Mouse (Mus musculus) MEL (cell line): ENCODE data around the gene Slc25a18. TPM values are rescaled to one million over a fixed set of nuclear protein-coding genes. Genes with fewer than 3 reads are reported as not detected.

Experiments
- DNase-seq: peaks from one replicate; pipeline ENCODE4 v3.0.0; 2011; ENCODE audit warnings: low read depth, low spot score
- H3K27ac ChIP-seq: 2 replicates; pipeline ENCODE4 v1.5.1; 2012; ENCODE audit warnings: low read depth, mild to moderate bottlenecking, control low read depth, low read length, moderate library complexity; ENCODE audit not compliant: control insufficient read depth
- H3K27me3 ChIP-seq, 2 experiments: fragments of 150-350 bp in 1 of 2; sonication (generic) in 1 of 2; 2 replicates each; pipeline ENCODE4 v1.6.1; 2012; ENCODE audit warnings: low read length in 2 of 2, mild to moderate bottlenecking in 2 of 2, improper control_type of control experiment in 1 of 2, moderate library complexity in 1 of 2; ENCODE audit not compliant: insufficient read depth in 2 of 2, control insufficient read depth in 1 of 2
- H3K36me3 ChIP-seq, 2 experiments: 2 replicates each; pipeline ENCODE4 v1.6.1; 2012 to 2014; ENCODE audit warnings: low read length in 2 of 2, improper control_type of control experiment in 1 of 2, inconsistent platforms in 1 of 2, mild to moderate bottlenecking in 1 of 2; ENCODE audit not compliant: insufficient read depth in 2 of 2, control insufficient read depth in 1 of 2
- H3K4me1 ChIP-seq, 2 experiments: fragments of 150-350 bp in 1 of 2; sonication (generic) in 1 of 2; 2 replicates each; pipeline ENCODE4 v1.6.1; 2012; ENCODE audit warnings: low read length in 2 of 2, improper control_type of control experiment in 1 of 2, mild to moderate bottlenecking in 1 of 2; ENCODE audit not compliant: insufficient read depth in 2 of 2, control insufficient read depth in 1 of 2
- H3K4me3 ChIP-seq, 2 experiments: fragments of 150-350 bp in 1 of 2; sonication (generic) in 1 of 2; 2 replicates each; pipeline ENCODE4 v1.5.1; 2012; ENCODE audit warnings: low read depth in 2 of 2, low read length in 2 of 2, mild to moderate bottlenecking in 2 of 2, moderate library complexity in 2 of 2, control low read depth in 1 of 2, improper control_type of control experiment in 1 of 2; ENCODE audit not compliant: control insufficient read depth in 1 of 2, insufficient read depth in 1 of 2
- H3K79me2 ChIP-seq: 2 replicates; pipeline ENCODE4 v1.6.1; 2012; ENCODE audit warnings: mild to moderate bottlenecking, low read length, moderate library complexity; ENCODE audit not compliant: control insufficient read depth, poor library complexity, insufficient read depth
- H3K9ac ChIP-seq: 2 replicates; pipeline ENCODE4 v1.6.1; 2012; ENCODE audit warnings: low read depth, mild to moderate bottlenecking, control low read depth, low read length, moderate library complexity; ENCODE audit not compliant: control insufficient read depth, poor library complexity, severe bottlenecking
- H3K9me3 ChIP-seq: fragments of 150-350 bp; sonication (generic); replicated peaks from 2 replicates; pipeline ENCODE4 v1.6.1; 2012; ENCODE audit warnings: mild to moderate bottlenecking, low read length, improper control_type of control experiment, moderate library complexity; ENCODE audit not compliant: insufficient read depth
- BHLHE40 ChIP-seq: IDR thresholded peaks from 2 replicates; pipeline ENCODE4 v1.6.1; 2012; ENCODE audit warnings: low read depth, mild to moderate bottlenecking, inconsistent platforms, low read length, improper control_type of control experiment, borderline replicate concordance
- CHD1 ChIP-seq: IDR thresholded peaks from 2 replicates; pipeline ENCODE4 v1.6.1; 2012; ENCODE audit warnings: low read depth, mild to moderate bottlenecking, inconsistent platforms, low read length, improper control_type of control experiment
- CHD2 ChIP-seq: IDR thresholded peaks from 2 replicates; pipeline ENCODE4 v1.6.1; 2011; ENCODE audit warnings: low read length, improper control_type of control experiment
- CTCF ChIP-seq, 3 experiments: IDR thresholded peaks in 2 of 3; conservative IDR thresholded peaks in 1 of 3; 2 replicates each; pipeline ENCODE4 v1.5.1; 2011 to 2012; ENCODE audit warnings: low read length in 3 of 3, low read depth in 2 of 3, mild to moderate bottlenecking in 2 of 3, improper control_type of control experiment in 1 of 3, inconsistent platforms in 1 of 3, mixed read lengths in 1 of 3, moderate library complexity in 1 of 3; ENCODE audit not compliant: control insufficient read depth in 1 of 3, insufficient read depth in 1 of 3, poor library complexity in 1 of 3, severe bottlenecking in 1 of 3
- E2F4 ChIP-seq: IDR thresholded peaks from 2 replicates; pipeline ENCODE4 v1.6.1; 2011; ENCODE audit warnings: low read depth, low read length, improper control_type of control experiment, borderline replicate concordance
- ELF1 ChIP-seq: IDR thresholded peaks from 2 replicates; pipeline ENCODE4 v1.6.1; 2014; ENCODE audit warnings: low read depth, mild to moderate bottlenecking, inconsistent platforms, low read length, improper control_type of control experiment, moderate library complexity
- ETS1 ChIP-seq: IDR thresholded peaks from 2 replicates; pipeline ENCODE4 v1.6.1; 2012; ENCODE audit warnings: low read depth, mild to moderate bottlenecking, inconsistent platforms, low read length, improper control_type of control experiment, moderate library complexity
- GABPA ChIP-seq: IDR thresholded peaks from 2 replicates; pipeline ENCODE4 v1.6.1; 2012; ENCODE audit warnings: low read depth, mild to moderate bottlenecking, inconsistent platforms, low read length, improper control_type of control experiment, moderate library complexity
- GATA1 ChIP-seq: IDR thresholded peaks from 2 replicates; pipeline ENCODE4 v1.6.1; 2011; ENCODE audit warnings: low read depth, low read length, improper control_type of control experiment
- HCFC1 ChIP-seq: IDR thresholded peaks from 2 replicates; pipeline ENCODE4 v1.6.1; 2012; ENCODE audit warnings: low read depth, mild to moderate bottlenecking, inconsistent platforms, low read length, improper control_type of control experiment, moderate library complexity
- JUND ChIP-seq: IDR thresholded peaks from 2 replicates; pipeline ENCODE4 v1.6.1; 2011; ENCODE audit warnings: low read depth, mild to moderate bottlenecking, improper control_type of control experiment, low read length
- KAT2A ChIP-seq: conservative IDR thresholded peaks from 2 replicates; pipeline ENCODE4 v1.6.1; 2012; ENCODE audit warnings: low read depth, low read length, improper control_type of control experiment, inconsistent platforms
- MAFK ChIP-seq: IDR thresholded peaks from 2 replicates; pipeline ENCODE4 v1.6.1; 2011; ENCODE audit warnings: low read depth, mild to moderate bottlenecking, low read length, improper control_type of control experiment, borderline replicate concordance
- MAX ChIP-seq: IDR thresholded peaks from 2 replicates; pipeline ENCODE4 v1.6.1; 2011; ENCODE audit warnings: low read length, improper control_type of control experiment
- MAZ ChIP-seq: IDR thresholded peaks from 2 replicates; pipeline ENCODE4 v1.6.1; 2012; ENCODE audit warnings: low read depth, mild to moderate bottlenecking, inconsistent platforms, low read length, improper control_type of control experiment
- MEF2A ChIP-seq: IDR thresholded peaks from 2 replicates; pipeline ENCODE4 v1.6.1; 2014; ENCODE audit warnings: low read depth, mild to moderate bottlenecking, inconsistent platforms, low read length, improper control_type of control experiment; ENCODE audit not compliant: poor library complexity, insufficient replicate concordance, severe bottlenecking; ENCODE audit errors: extremely low read depth
- MXI1 ChIP-seq: IDR thresholded peaks from 2 replicates; pipeline ENCODE4 v1.6.1; 2011; ENCODE audit warnings: mild to moderate bottlenecking, low read depth, low read length, improper control_type of control experiment
- MYB ChIP-seq: IDR thresholded peaks from 2 replicates; pipeline ENCODE4 v1.6.1; 2011; ENCODE audit warnings: mild to moderate bottlenecking, low read depth, low read length, improper control_type of control experiment
- MYC ChIP-seq: IDR thresholded peaks from 2 replicates; pipeline ENCODE4 v1.6.1; 2011; ENCODE audit warnings: low read depth, mild to moderate bottlenecking, low read length, improper control_type of control experiment, moderate library complexity
- NELFE ChIP-seq: IDR thresholded peaks from 2 replicates; pipeline ENCODE4 v1.6.1; 2011; ENCODE audit warnings: low read depth, low read length, improper control_type of control experiment
- NRF1 ChIP-seq: IDR thresholded peaks from 2 replicates; pipeline ENCODE4 v1.6.1; 2014; ENCODE audit warnings: low read depth, mild to moderate bottlenecking, inconsistent platforms, low read length, improper control_type of control experiment, moderate library complexity; ENCODE audit not compliant: poor library complexity, insufficient read depth, severe bottlenecking
- POLR2A ChIP-seq, 2 experiments: IDR thresholded peaks; 2 replicates each; pipeline ENCODE4 v1.6.1; 2011 to 2012; ENCODE audit warnings: low read length in 2 of 2, mild to moderate bottlenecking in 2 of 2, control low read depth in 1 of 2, improper control_type of control experiment in 1 of 2, low read depth in 1 of 2, moderate library complexity in 1 of 2; ENCODE audit not compliant: control insufficient read depth in 1 of 2, insufficient read depth in 1 of 2, poor library complexity in 1 of 2
- POLR2AphosphoS2 ChIP-seq: IDR thresholded peaks from 2 replicates; pipeline ENCODE4 v1.6.1; 2011; ENCODE audit warnings: low read length, improper control_type of control experiment
- POLR2AphosphoS5 ChIP-seq: IDR thresholded peaks from 2 replicates; pipeline ENCODE4 v1.6.1; 2012; ENCODE audit warnings: low read depth, borderline replicate concordance, mild to moderate bottlenecking, inconsistent platforms, low read length, moderate library complexity, mixed read lengths
- RAD21 ChIP-seq: IDR thresholded peaks from 2 replicates; pipeline ENCODE4 v1.6.1; 2011; ENCODE audit warnings: mild to moderate bottlenecking, low read depth, low read length, improper control_type of control experiment
- RCOR1 ChIP-seq: IDR thresholded peaks from 2 replicates; pipeline ENCODE4 v1.6.1; 2012; ENCODE audit warnings: low read depth, mild to moderate bottlenecking, inconsistent platforms, low read length, improper control_type of control experiment
- SIN3A ChIP-seq: IDR thresholded peaks from 2 replicates; pipeline ENCODE4 v1.6.1; 2012; ENCODE audit warnings: low read length, improper control_type of control experiment, inconsistent platforms
- SMC3 ChIP-seq: IDR thresholded peaks from 2 replicates; pipeline ENCODE4 v1.6.1; 2011; ENCODE audit warnings: low read depth, low read length, improper control_type of control experiment
- TAL1 ChIP-seq: IDR thresholded peaks from 2 replicates; pipeline ENCODE4 v1.6.1; 2012; ENCODE audit warnings: mild to moderate bottlenecking, inconsistent platforms, low read length, moderate library complexity, mixed read lengths
- TBP ChIP-seq: IDR thresholded peaks from 2 replicates; pipeline ENCODE4 v1.8.0; 2011; ENCODE audit warnings: low read depth, low read length, improper control_type of control experiment
- TCF12 ChIP-seq: IDR thresholded peaks from 2 replicates; pipeline ENCODE4 v1.6.1; 2014; ENCODE audit warnings: low read depth, mild to moderate bottlenecking, inconsistent platforms, low read length, improper control_type of control experiment, moderate library complexity
- UBTF ChIP-seq: IDR thresholded peaks from 2 replicates; pipeline ENCODE4 v1.6.1; 2012; ENCODE audit warnings: low read depth, mild to moderate bottlenecking, inconsistent platforms, low read length, improper control_type of control experiment, moderate library complexity, borderline replicate concordance; ENCODE audit not compliant: insufficient read depth
- USF1 ChIP-seq: IDR thresholded peaks from 2 replicates; pipeline ENCODE4 v1.6.1; 2014; ENCODE audit warnings: low read depth, mild to moderate bottlenecking, inconsistent platforms, low read length, improper control_type of control experiment, moderate library complexity
- USF2 ChIP-seq, 2 experiments: IDR thresholded peaks; 2 replicates each; pipeline ENCODE4 v1.6.1; 2011 to 2012; ENCODE audit warnings: improper control_type of control experiment in 2 of 2, low read length in 2 of 2, borderline replicate concordance in 1 of 2, inconsistent platforms in 1 of 2, low read depth in 1 of 2, mild to moderate bottlenecking in 1 of 2; ENCODE audit not compliant: insufficient read depth in 1 of 2
- ZC3H11A ChIP-seq: IDR thresholded peaks from 2 replicates; pipeline ENCODE4 v1.6.1; 2012; ENCODE audit warnings: low read depth, mild to moderate bottlenecking, inconsistent platforms, low read length, improper control_type of control experiment
- ZKSCAN1 ChIP-seq: IDR thresholded peaks from 2 replicates; pipeline ENCODE4 v1.6.1; 2012; ENCODE audit warnings: low read depth, mild to moderate bottlenecking, inconsistent platforms, low read length, improper control_type of control experiment, moderate library complexity
- ZMIZ1 ChIP-seq: IDR thresholded peaks from 2 replicates; pipeline ENCODE4 v1.6.1; 2012; ENCODE audit warnings: low read depth, mild to moderate bottlenecking, inconsistent platforms, low read length, improper control_type of control experiment, moderate library complexity
- ZNF384 ChIP-seq: IDR thresholded peaks from 2 replicates; pipeline ENCODE4 v1.6.1; 2012; ENCODE audit warnings: low read depth, mild to moderate bottlenecking, inconsistent platforms, low read length, improper control_type of control experiment
- polyA plus RNA-seq, 2 experiments: library from polyadenylated mRNA; stranded (reverse) in 1 of 2; unstranded in 1 of 2; fragments of >175 nt in 1 of 2; fragments of >200 nt in 1 of 2; gene quantifications; 2 replicates each; pipeline versions ENCODE4 v1.2.1 to v1.2.4; 2012; ENCODE audit warnings: low replicate concordance in 2 of 2, low read depth in 1 of 2; ENCODE audit not compliant: insufficient read length in 2 of 2, insufficient read depth in 1 of 2, missing spikeins in 1 of 2
- total RNA-seq: library from RNA; depleted of rRNA; stranded (reverse); fragments of 300-350 nt; gene quantifications from 2 replicates; pipeline ENCODE4 v1.2.3, GENCODE M21; 2012

Gene Slc25a18
- total and polyA plus RNA-seq, 3 experiments = 0.12 to 0.57 TPM; not detected in 1

DNA sequence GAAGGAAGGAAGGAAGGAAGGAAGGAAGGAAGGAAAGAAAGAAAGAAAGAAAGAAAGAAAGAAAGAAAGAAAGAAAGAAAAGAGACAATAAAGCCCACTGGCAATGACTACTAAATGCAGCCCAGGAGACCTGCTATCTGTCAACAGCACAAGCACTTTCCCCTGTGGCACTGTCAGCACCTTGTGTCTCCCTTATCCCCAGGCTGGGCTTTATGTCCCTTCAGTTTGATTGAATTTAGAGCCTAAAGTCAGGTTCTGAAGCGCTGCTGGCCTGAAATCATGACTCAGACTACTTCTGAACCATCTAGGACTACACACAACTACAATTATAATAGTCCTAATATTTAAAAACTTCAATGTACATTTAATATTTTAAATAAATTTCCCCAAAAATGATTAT is 47.6 kb downstream of the Slc25a18 start:
- Histone ChIP-seq H3K4me3 (peak overlapping the region; percentile 81 to 99), H3K4me1 (peaks cover 13 to 16% of the 10 kb centered on the region in 2 experiments)
- DNase-seq = peak; percentile 58
- no peak for TF ChIP-seq NRF1
- TF ChIP-seq USF1 = no peak
- no peak for TF ChIP-seq MAX
- peak; percentile 57 for TF ChIP-seq SIN3A
- TF ChIP-seq KAT2A = no peak
- no peak for TF ChIP-seq USF2 (IDR thresholded peaks at IDR 0.05; ENCODE audit: borderline replicate concordance in 1 of 2, insufficient read depth in 1 of 2, low read depth in 1 of 2, low read length in 2 of 2)
- no peak for TF ChIP-seq MAZ
- no peak for TF ChIP-seq ZC3H11A
- no peak for TF ChIP-seq CHD2
- peak; percentile 40 for TF ChIP-seq TAL1
- no peak for TF ChIP-seq ZNF384
- no peak for TF ChIP-seq CTCF (IDR thresholded peaks at IDR 0.05 in 2 of 3, conservative IDR thresholded peaks at IDR 0.05 in 1 of 3; ENCODE audit: control insufficient read depth in 1 of 3, insufficient read depth in 1 of 3, low read depth in 2 of 3, low read length in 3 of 3, poor library complexity in 1 of 3, severe bottlenecking in 1 of 3)
- no peak for TF ChIP-seq UBTF
- no peak for TF ChIP-seq BHLHE40
- TF ChIP-seq MXI1 = peak; percentile 68; the same call in 1 of the 2 replicates
- TF ChIP-seq TCF12 = 0 out of 2 replicates have a peak, but pooled peaks have one; percentile 17
- no peak for TF ChIP-seq MYC
- no peak for TF ChIP-seq E2F4
- TF ChIP-seq NELFE = no peak
- TF ChIP-seq POLR2AphosphoS2 = no peak
- no peak for TF ChIP-seq SMC3
- no peak for TF ChIP-seq RCOR1
- TF ChIP-seq ELF1 = no peak
- no peak for TF ChIP-seq RAD21
- no peak for TF ChIP-seq JUND
- no peak for TF ChIP-seq ZKSCAN1
- no peak for TF ChIP-seq POLR2AphosphoS5
- TF ChIP-seq GATA1 = no peak
- TF ChIP-seq MEF2A = no peak
- no peak for TF ChIP-seq ZMIZ1
- no peak for TF ChIP-seq MYB
- no peak for TF ChIP-seq ETS1
- TF ChIP-seq GABPA = no peak
- TF ChIP-seq CHD1 = peak; percentile 82; the same call in 1 of the 2 replicates
- no peak for TF ChIP-seq POLR2A (IDR thresholded peaks at IDR 0.05; ENCODE audit: control insufficient read depth in 1 of 2, insufficient read depth in 1 of 2, low read depth in 1 of 2, low read length in 2 of 2, poor library complexity in 1 of 2)
- no peak for TF ChIP-seq TBP
- no peak for TF ChIP-seq MAFK
- no peak; the same call in 1 of the 2 replicates for TF ChIP-seq HCFC1

More for the DNA sequence above, 47.6 kb downstream of the Slc25a18 start:
- H3K27ac ChIP-seq = no peak overlapping the region
- no peaks in the 10 kb centered on the region for H3K27me3 ChIP-seq
- peaks cover 38% of the 10 kb centered on the region for H3K79me2 ChIP-seq
- no peaks in the 10 kb centered on the region for H3K9me3 ChIP-seq
- peaks cover 15 to 18% of the 10 kb centered on the region in 2 experiments for H3K36me3 ChIP-seq
- H3K9ac ChIP-seq = peak overlapping the region; percentile 95
